Mouse (Mus musculus) lung, adult 2 months (tissue): ENCODE data around the gene Ensa.

Experiments used
- CTCF ChIP-seq: fragments of 200-500 bp; IDR thresholded peaks from 2 replicates; pipeline ENCODE4 v1.5.1; 2011; ENCODE audit warnings: mild to moderate bottlenecking, low read length, control low read depth; ENCODE audit not compliant: insufficient read depth
- POLR2A ChIP-seq: fragments of 200-500 bp; IDR thresholded peaks from 2 replicates; pipeline ENCODE4 v1.6.1; 2011; ENCODE audit warnings: low read depth, mild to moderate bottlenecking, control low read depth, low read length, borderline replicate concordance; ENCODE audit errors: extremely low read depth

GRCm38 (mm10) chr3:95653473-95654034, 28.8 kb downstream of the Ensa start:
- TF ChIP-seq CTCF (no peak), POLR2A (no peak)
